Mouse (Mus musculus): ENCODE data around the gene Zfp37.
A peak's percentile ranks its signal among the peaks of the same experiment; 100 is the strongest.
"Not testable (repeated sequence)": the region's sequence is repeated elsewhere in the genome, so short reads cannot be mapped to it uniquely, and the experiment has no call there.

Gene Zfp37

DNA sequence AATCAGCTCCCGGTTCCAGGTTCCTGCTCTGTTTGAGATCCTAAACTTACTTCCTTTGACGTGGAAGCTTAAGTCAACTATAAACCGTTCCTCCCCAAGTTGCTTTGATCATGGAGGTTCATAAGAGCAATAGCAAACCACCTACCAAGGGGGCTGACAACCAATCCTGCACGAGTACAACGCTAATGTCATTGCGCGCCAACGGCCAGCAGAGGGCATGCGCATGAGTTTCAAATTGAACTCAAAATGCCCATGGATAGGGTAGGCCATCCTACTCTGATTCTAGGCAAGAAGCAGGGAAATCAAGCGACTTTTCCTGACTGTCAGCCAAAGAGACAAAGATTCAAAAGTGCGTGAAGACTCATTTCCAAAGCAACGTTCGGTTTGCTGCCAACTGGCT, at the start of gene Zfp37:
TSS of gene Zfp37 (minus strand) at position 279 of the 400 bp plus-strand sequence.
- DNase-seq: peak; percentile 9 to 13

DNA sequence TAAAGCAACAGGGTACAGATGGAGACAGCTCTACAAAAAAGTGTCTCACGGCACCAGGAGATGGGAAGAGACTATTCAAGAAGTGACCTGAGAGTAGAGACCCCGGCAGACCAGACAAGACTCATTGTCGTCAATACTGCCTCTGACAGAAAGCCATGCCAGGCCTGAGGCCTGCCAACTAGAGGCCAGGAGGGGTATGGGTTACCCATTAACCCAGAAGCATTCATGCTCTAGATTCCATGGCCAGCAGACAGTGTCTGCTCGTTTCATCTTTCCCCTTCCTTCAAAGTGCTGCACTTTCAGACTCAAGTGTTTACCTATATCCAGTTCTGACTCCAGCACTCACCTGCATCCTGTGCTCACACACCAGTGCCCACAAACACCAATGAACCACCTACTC, 47.2 kb upstream of the Zfp37 start:
- DNase-seq: no peak

DNA sequence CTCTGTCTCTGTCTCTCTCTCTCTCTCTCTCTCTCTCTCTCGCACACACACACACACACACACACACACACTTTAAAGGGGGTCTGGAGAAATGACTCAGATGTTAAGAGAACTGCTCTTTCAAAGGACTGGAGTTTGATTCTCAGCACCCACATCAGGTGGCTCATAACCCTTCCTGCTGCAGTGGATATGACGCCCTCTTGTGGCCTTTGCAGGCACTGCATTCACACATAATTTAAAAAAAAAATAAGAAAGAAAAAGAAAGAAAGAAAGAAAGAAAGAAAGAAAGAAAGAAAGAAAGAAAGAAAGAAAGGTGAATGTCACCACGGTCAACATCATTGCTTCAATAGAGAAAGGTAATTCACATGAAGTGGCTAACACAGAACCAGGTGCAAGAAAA, 46.4 kb upstream of the Zfp37 start:
- no peak for DNase-seq

DNA sequence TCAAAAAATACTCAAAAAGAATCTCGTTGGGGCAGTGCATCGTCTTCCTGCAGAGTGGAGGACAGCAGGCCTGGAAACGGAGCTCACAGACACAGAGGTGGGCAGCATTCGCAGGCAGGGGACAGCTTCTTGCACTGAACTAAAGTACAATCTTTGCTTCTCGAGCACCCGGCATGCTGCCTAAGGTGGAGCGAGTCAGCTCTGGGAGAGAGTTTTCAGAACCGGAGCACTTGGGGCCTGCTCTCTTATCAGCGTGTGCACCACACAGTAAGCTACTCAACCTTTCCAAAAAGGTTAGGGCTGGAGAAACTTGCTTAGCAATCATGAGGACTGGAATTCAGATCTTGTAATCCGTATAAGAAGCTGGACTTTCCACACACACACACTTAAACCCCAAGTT, 45.8 kb upstream of the Zfp37 start:
- DNase-seq: no peak

DNA sequence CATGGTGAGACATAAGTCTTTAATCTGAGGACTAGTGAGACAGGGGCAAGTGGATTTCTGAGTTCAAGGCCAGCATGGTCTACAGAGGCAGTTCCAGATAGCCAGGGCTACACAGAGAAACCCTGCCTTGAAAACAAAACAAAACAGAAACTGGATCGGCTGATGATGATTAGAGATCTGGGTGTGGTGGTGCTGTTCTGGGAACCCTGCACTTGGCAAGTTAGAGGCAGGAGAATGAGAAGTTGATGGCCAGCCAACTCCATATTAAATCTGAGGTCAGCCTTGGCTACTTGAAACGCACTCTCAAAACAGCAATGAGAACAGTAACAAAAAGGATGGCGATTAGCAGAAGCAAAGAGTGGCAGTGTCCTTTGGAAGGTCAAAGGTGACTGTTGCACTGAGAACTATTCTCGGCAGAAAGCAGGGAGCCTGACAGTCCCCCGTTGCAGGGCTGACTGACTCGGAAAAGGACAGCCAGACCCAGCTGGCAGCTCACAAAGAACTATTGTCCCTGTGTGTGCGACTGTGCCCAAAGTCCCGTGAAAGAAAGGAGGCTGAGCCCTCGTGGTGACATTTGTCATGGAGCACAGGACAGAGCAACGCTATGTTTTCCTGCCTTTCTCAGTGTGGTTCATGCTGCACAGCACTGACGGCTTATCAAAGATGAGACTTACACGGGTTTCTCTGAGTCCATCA, 44.1 kb upstream of the Zfp37 start:
- no peak for DNase-seq

DNA sequence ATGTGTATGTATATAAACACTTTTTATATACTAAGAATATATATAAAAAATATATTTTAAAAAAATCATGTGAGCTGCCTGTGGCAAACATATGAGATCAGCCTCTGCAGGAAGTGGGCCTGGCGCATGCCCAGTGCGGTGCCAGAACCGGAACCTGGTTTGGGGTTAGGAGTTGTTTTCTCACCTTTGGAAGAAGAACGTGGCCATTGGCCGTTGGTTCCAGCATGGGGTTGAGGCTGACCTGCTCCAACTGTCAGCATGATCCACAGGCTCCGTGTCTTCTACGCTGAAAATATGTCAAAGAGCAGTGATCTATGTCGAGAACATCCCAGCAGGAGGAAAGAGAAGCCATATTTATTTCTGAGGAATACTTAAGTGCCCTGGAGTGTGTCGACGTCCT, 43.1 kb upstream of the Zfp37 start:
- no peak for DNase-seq

DNA sequence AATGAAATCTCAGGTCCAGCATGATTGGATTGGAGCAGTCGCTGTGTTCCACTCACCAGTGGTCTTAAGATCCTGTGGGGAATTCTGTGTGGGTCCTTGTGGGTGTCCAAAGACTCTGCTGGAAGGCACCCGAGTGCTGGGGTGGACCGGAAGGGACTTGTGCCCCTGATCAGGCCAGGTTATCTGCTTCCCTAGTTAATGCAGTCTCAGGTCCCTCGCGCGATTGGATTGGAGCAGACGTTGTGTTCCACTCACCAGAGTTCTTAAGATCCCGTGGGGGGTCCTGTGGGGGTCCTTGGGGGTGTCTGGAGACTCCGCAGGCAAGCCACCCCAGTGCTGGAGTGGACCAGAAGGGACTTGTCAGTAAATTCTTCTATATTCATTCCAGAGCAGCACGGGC, 41.8 kb upstream of the Zfp37 start:
- DNase-seq: no peak

DNA sequence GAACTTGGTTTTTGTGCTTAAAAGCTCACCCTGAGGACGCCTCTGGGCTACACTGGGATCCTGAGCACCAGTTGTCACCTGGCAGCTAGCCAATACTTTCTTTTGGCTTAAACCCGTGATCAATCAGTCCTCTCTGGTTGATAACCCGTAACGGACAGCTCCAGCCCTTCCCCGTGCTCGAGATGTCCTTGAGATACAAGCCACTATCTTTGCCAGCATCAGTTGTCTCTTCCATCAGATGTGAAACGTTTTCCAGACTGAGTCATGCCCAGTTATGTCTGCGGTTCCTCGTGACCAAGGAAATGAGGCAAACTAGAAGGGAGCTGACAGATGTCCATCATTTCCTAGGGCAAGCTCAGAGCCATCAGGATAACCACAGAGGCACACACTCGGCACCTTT, 36.3 kb upstream of the Zfp37 start:
- DNase-seq: no peak

DNA sequence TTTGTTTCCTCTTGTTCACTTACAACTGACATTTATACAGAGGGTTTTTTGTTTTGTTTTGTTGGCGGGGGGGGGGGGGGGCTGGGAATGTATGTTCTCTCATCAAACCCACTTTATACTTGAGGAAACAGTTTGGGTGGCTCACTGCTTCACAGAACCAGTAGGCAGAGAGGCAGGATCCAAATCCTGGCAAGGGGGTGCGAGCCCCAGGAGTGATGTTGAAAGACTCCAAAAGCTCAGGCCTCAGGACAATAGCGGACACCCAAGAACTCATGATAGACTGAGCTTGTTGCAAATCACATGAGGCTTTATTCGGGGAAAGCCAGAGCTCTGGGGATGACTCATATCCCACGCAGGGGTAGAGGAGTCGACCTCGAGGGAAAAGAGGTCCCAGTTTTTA, 35.2 kb upstream of the Zfp37 start:
- DNase-seq: not testable (repeated sequence)

DNA sequence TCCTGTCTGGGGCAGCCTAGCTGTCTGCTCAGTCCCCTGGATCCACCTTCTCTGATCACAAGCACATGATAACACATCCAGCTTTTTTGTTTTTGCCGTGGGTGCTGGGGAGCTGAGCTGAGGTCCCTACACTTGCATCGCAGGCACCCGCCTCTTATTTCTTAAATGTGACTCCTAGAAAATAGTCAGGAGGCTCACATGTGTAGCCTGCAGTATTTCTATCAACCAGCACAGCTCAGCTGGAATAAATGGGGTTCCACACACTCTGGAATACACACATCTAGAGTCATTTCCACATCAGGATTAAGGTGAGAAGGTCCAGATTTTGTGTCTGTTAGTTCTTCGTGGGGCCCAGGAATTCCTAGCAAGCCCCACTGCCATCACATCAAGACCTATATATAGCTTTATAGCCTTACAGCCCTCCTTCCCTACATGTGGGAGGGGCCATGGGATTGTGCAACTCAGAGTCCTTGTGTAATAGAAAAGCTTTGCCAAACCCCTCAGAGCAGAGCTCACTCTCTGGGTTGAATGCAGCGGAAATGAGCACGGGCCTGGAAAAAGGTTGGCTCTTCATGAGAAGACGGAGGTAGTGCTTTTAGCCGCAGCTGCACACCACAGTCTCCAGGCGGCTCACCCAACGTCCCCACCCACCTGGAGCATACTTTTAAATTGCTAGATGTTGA, 34.4 kb upstream of the Zfp37 start:
- DNase-seq: no peak

DNA sequence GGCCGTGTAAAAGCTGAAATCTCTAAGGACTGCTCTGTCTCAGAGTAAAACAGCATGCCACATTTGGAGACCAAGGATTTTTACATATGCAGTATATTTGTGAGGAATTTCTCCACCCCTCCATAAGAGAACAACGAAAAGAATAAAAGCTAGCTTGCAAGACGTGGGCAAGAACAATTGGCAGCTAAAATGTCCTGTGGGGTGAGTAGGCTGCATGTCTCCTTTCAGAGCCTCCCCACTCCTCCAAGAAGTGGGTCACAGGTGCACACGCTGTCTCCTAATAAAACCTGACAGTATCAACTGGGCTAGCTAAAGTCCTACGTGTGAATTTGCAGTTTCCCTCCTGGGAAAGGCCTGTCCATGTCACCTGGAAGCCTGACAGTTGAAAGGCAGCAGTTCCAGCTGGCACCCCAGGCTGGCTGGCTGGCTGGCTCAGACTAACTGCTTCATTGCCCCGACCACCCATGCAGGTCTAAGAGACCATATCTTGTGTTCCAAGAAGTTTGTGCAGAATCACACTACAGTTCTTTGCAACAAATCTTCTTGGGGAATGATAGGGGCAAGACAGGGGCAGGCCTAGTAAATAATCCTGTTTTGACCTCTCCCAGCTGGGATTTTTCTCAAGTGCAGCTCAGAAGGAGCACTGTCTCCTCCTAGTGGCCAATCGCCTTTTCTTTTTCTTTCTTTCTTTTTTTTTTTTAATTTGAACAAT, 32.4 kb upstream of the Zfp37 start:
- DNase-seq: no peak

DNA sequence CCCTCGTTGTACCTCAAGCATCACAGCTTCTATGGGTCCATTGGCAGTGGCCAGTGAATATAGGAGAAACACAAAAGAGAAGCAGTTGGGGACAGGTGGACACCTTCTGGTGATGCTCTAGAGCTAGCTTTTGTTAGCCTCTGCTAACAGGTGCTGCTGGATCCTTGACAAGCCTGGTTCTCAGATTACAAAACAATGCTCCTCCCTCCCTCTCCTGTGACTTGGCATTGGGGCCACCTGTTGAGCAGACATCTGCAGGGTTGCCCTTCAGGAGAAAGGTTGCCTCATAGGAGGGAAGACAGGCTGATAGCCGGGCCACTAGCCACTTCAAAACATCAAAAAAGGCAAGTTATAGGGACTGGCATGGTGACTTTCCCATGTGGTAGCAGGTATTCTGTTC, 31.4 kb upstream of the Zfp37 start, which contains the start of gene Slc31a2:
TSS of gene Slc31a2 (plus strand) at position 287 of the 400 bp plus-strand sequence.
- DNase-seq: no peak

DNA sequence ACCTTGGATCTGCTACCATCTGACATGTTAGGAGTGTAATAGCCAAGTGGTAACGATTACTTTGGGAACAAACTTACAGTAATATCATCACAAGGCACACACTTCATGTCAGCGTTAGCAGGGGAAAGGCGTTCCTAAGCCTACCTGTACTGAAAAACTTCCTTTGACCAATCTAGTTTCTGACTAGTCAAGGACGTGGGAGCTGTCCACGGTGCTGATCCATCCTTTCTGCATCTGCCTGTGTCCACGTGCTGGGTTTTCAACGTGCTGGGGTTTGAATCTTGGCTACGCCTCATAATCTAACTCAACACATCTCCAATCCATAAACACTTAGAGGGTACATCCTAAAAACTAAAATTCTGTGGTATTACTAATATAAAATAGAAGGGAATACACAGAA, 26.1 kb upstream of the Zfp37 start:
- DNase-seq: peak; percentile 40 to 42

DNA sequence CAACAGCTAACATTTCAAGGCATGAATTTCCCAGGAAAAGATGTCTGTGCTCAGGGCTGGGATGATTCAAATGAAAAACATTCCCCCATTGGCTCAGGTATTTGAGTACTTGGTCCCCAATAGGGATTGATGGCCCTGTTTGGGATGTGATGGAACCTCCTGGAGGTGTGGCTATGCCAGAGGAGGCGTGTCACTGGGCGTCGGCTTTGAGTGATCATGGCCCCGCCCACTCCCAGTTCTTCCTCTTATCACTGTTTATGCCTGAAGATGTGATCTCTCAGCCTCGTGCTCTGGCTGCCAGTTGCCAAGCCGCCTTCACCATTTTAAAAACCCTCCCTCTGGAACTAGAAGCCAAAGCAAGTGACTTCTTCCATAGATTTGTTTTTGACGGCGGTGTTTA, 23.7 kb upstream of the Zfp37 start:
- no peak for DNase-seq

DNA sequence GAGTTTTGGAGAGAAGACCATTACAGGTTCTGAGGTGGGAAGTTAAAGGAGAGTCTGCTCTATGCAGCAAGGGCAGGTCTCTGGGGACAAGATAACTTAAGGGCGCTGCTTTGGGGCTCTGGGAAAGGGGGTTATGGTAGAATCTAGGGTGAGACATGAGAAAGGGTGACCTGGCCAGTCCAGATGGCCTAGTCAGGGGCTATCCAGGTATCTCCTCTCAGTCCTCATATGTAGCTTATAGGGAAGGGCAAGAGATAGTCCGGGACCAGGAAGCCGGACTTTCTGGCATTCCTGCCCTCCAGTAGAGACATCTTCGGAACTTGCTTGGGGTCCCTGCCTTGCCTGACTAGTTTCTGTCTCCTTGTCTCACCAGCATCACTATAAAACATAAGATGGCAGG, 20.9 kb upstream of the Zfp37 start:
- DNase-seq: no peak

DNA sequence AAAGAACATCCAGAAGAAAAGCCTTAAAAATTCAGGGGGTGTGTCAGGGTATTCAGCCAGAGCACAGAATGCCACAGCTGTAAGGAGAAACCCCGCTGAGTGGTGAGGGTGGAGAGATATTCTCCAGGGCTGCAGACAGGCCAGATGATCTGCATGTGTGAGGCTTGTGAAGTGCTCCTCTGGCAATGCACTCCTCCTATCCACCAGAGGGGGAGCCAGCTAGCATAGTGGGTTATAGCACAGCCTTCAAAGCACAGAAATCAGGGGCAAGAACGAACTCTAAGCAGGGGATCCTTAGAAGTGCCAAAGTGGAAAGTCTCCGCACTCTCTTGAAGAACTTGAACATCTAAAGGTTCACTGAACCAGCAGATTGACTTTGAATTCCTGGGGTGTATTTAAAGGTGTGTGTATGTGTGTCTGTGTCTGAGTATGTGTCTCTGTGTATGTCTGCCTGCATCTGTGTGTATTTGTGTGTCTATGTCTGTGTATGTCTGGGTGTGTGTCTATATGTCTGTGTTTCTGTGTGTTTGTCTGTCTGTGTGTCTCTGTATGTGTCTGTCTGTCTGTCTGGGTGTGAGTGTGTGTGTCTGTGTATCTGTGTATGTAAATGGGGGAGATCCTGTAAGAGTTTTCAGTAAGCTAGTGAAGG, 20.2 kb upstream of the Zfp37 start:
- DNase-seq: no peak

DNA sequence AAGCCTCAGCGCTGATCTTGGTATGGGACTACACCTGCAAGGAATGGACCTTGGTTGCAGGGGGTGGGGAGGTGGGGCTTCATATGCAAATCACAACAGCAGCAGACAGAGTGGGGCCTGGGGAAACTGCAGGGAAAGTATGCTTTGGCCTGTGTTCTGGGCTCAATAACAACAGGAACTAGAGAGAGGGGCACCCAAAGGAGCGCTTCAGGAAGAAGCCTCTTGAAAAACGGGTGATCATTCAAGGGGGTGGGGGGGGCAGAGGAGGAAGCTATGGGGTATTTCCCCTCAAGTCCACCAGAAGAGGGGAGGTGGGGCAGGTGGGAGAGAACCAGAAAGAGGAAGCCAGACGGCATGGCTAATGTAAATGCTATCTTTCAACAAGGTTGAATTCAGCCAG, 17.5 kb upstream of the Zfp37 start:
- peak; percentile 42 to 60 for DNase-seq

DNA sequence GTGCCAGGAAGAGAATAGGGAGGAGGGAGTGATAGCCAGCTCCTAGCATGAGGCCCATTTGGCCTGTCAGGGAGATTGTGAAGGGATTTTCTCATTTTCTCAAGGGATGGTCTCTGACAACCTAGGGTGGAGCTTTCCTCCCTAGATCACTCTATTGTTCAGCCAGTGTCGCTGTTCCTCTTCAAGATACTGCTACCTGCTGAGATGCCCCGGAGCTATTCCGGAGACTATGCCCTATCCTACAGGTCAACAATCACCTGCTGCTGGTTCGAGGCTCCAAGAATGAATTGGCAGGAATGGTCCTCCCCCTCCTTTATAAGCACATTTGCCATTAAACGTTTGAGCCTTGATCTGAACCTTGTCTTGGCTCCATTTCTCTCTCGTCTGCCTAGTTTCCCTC, 9.7 kb upstream of the Zfp37 start:
- DNase-seq: no peak

DNA sequence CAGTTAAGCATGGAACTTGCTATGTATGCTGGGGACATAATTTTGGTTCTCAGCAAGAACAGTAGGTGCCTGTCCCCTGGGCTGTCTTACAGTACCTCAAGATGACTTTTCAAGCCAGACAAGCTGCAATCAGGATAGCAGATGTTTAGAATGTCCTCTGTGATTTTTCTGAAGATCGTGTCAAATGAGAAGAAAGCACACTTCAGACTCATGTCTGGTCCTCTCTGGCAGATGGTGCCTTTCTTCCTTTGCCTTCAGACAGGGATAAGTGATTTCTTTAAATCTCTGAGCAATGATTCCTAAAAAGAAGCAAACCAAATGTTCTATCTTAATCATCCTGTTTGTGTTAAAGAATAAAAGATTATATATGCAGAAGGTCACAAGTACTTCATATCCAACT, 694 bp downstream of the Zfp37 start:
- DNase-seq: no peak

DNA sequence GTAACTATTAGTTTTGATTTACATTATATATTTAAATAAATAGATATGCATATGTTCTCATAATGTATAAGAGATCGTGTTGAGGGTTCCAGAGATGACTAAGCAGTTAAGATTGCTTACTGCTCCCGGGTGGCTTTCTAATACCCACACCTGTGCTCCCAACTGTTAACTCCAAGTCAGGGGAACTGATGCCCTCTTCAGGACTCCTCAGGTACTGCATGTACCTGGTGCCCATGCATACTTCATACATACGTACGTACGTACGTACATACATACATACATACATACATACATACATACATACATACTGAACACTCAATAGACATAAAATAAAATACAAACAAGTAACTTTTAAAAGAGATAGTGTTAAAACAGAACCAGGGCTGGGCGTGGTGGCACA, 1.4 kb downstream of the Zfp37 start:
- DNase-seq: peak; percentile 30 to 40

DNA sequence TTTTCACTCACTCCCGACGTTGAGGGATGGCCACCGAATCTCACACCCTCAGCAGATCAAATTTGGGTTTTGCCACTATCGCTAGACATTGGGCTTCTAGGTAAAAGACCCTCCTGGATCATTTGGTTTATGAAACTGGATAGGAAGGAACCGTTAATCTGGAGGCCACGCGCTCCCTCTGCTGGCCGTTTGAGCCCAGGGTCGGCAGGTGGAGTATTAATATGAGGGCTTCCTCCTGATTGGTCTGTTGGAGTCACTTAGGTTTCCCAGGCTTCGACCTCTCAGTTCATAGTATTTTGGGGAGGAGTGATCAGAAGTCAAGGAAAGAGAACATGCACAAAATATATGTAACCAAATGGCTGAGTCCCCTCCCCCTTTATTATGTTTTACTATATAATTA, 2.5 kb downstream of the Zfp37 start:
- DNase-seq: peak; percentile 37

DNA sequence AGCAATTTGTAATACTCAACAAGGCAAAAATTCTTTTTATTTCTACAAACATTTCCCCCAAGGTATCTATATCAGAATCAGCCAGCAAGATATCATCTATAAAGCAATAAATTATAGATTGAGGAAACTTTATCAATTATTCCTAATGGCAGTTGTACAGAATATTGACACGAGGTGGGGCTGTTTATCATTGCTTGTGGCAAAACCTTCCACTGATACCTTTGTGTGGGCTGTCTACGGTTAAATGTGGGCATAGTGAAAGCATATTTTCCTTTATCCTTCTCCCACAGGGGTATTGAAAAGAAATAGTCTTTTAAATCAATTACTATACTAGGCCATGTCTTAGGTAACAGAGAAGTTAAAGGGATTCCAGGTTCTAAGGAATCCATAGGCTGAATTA, 17.4 kb downstream of the Zfp37 start:
- DNase-seq: no peak

DNA sequence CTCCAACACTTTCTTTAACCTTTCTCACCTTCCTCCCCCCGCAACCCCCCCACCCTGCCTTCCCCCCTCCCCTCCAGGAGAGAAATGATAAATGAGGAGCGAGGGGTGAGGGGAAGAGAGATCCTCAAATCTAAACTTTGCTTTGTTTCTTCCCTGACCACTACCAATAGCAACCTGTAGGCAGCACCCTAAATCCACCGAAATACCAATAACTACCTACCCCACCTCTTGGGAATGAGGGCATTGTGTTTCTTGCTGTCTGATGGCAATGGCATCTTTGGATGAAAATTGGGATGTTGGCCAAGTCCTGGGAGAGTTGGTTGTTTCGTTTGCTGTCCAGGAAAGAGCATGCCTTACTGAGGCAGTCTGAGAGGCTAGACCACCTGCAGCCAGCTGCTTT, 20.8 kb downstream of the Zfp37 start:
- no peak for DNase-seq

Measured in B cell, adult 2 months (primary cell).